Mouse (Mus musculus) brain, embryonic 14.5 days (tissue): ENCODE data around the gene Chst8.

ENCODE experiments used
- CTCF ChIP-seq: fragments of 200-500 bp; IDR thresholded peaks from 2 replicates; pipeline ENCODE4 v1.5.1; 2012; ENCODE audit warnings: inconsistent platforms, mild to moderate bottlenecking, moderate library complexity, borderline replicate concordance; ENCODE audit not compliant: insufficient read depth, insufficient read length; ENCODE audit errors: extremely low read depth
- POLR2A ChIP-seq: fragments of 200-500 bp; IDR thresholded peaks from 2 replicates; pipeline ENCODE4 v1.6.1; 2012; ENCODE audit warnings: mild to moderate bottlenecking, inconsistent platforms, borderline replicate concordance; ENCODE audit not compliant: poor library complexity, insufficient read depth, insufficient read length, severe bottlenecking; ENCODE audit errors: extremely low read depth

- no peak for TF ChIP-seq CTCF
- TF ChIP-seq POLR2A, result no peak
Observed at GRCm38 (mm10) chr7:34722151-34722550, 90.4 kb downstream of the Chst8 start.
